In genomic region chr2:140097131-140097591, GRCm38 (mm10) we compare ENCODE assay signal across 17 mouse cellular contexts. TPM values are rescaled to one million over a fixed set of nuclear protein-coding genes. Genes with fewer than 3 reads are reported as not detected.
DNase-seq lines count a peak whose midpoint lies in the region; ATAC-seq lines count a peak whose summit lies in the region.
"Had no signal": no experiment of that assay in that cellular context is flagged by ENCODE, and none has a peak within 500 bp of the region (broad histone marks: within the 10 kb centered on the region; RNA-seq: fewer than 3 reads in every experiment).

No protein-coding gene starts in this region.

- no peaks in the 10 kb centered on the region for H3K36me3 ChIP-seq in forebrain, embryonic 11.5 days (ENCODE audit: control insufficient read depth, insufficient read depth, low read length)
- H3K36me3 ChIP-seq in forebrain, embryonic 14.5 days (ENCODE audit: control insufficient read depth, insufficient read depth, low read length): no peaks in the 10 kb centered on the region
- no peaks in the 10 kb centered on the region for H3K36me3 ChIP-seq in lung, embryonic 15.5 days
- no peaks in the 10 kb centered on the region for H3K36me3 ChIP-seq in liver, embryonic 11.5 days (ENCODE audit: control insufficient read depth, insufficient read depth, low read length)
- H3K36me3 ChIP-seq: embryonic facial prominence, embryonic 15.5 days; midbrain, embryonic 10.5 days had no signal

- H3K4me1 ChIP-seq in forebrain, embryonic 11.5 days (replicated peaks; ENCODE audit: control insufficient read depth, insufficient read depth, low read length): no peaks in the 10 kb centered on the region
- H3K4me1 ChIP-seq in forebrain, embryonic 14.5 days (ENCODE audit: control insufficient read depth, insufficient read depth, low read length): no peaks in the 10 kb centered on the region
- H3K4me1 ChIP-seq in lung, embryonic 15.5 days: no peaks in the 10 kb centered on the region
- peaks cover 3% of the 10 kb centered on the region for H3K4me1 ChIP-seq in liver, embryonic 11.5 days (replicated peaks; ENCODE audit: control insufficient read depth, insufficient read depth, low read length)
- H3K4me1 ChIP-seq: embryonic facial prominence, embryonic 15.5 days; midbrain, embryonic 10.5 days had no signal

- H3K27ac ChIP-seq in forebrain, embryonic 11.5 days (ENCODE audit: low read depth, low read length): no peak overlapping the region
- H3K27ac ChIP-seq in forebrain, embryonic 14.5 days (ENCODE audit: low read depth, low read length): no peak overlapping the region
- H3K27ac ChIP-seq in lung, embryonic 15.5 days: no peak overlapping the region
- peak overlapping the region; percentile 53; the same call in 1 of the 2 replicates for H3K27ac ChIP-seq in liver, embryonic 11.5 days (ENCODE audit: low read depth, low read length)
- H3K27ac ChIP-seq: embryonic facial prominence, embryonic 15.5 days; kidney, postnatal 0 days; midbrain, embryonic 10.5 days had no signal

- H3K4me3 ChIP-seq in forebrain, embryonic 11.5 days (ENCODE audit: low read depth, low read length): no peak overlapping the region
- H3K4me3 ChIP-seq in forebrain, embryonic 14.5 days (ENCODE audit: low read depth, low read length): no peak overlapping the region
- no peak overlapping the region for H3K4me3 ChIP-seq in lung, embryonic 15.5 days
- H3K4me3 ChIP-seq in liver, embryonic 11.5 days (ENCODE audit: low read depth, low read length): no peak overlapping the region
- H3K4me3 ChIP-seq: embryonic facial prominence, embryonic 15.5 days; midbrain, embryonic 10.5 days had no signal

- no peak overlapping the region for H3K4me2 ChIP-seq in forebrain, embryonic 11.5 days (ENCODE audit: low read depth, low read length, severe bottlenecking)
- no peak overlapping the region for H3K4me2 ChIP-seq in forebrain, embryonic 14.5 days (ENCODE audit: low read length)
- no peak overlapping the region for H3K4me2 ChIP-seq in lung, embryonic 15.5 days
- peak overlapping the region; percentile 25; the same call in 1 of the 2 replicates for H3K4me2 ChIP-seq in liver, embryonic 11.5 days
- H3K4me2 ChIP-seq: embryonic facial prominence, embryonic 15.5 days had no signal

- H3K27me3 ChIP-seq in forebrain, embryonic 11.5 days (ENCODE audit: control insufficient read depth, insufficient read depth, low read length): no peaks in the 10 kb centered on the region
- no peaks in the 10 kb centered on the region for H3K27me3 ChIP-seq in forebrain, embryonic 14.5 days (replicated peaks; ENCODE audit: control insufficient read depth, insufficient read depth, low read length)
- H3K27me3 ChIP-seq in lung, embryonic 15.5 days: no peaks in the 10 kb centered on the region
- H3K27me3 ChIP-seq in liver, embryonic 11.5 days (replicated peaks; ENCODE audit: control insufficient read depth, insufficient read depth, low read length): no peaks in the 10 kb centered on the region
- H3K27me3 ChIP-seq: embryonic facial prominence, embryonic 15.5 days had no signal

- ATAC-seq in forebrain, embryonic 11.5 days (replicated peaks; ENCODE audit: low FRiP score): peak; percentile 50; the same call in 1 of the 2 replicates
- ATAC-seq in forebrain, embryonic 14.5 days: no peak
- peak; percentile 60; the same call in 1 of the 2 replicates for ATAC-seq in lung, embryonic 15.5 days (ENCODE audit: borderline replicate concordance, extremely low read depth, low FRiP score, low TSS enrichment)
- ATAC-seq in liver, embryonic 11.5 days (replicated peaks; ENCODE audit: low FRiP score): peak; percentile 99

- 63% methylated on average over 3 of the region's 3 CpGs for WGBS in forebrain, embryonic 11.5 days
- WGBS in forebrain, embryonic 14.5 days: 82% methylated on average over 3 of the region's 3 CpGs
- WGBS in lung, embryonic 15.5 days: 62% methylated on average over 3 of the region's 3 CpGs
- 49% methylated on average over 3 of the region's 3 CpGs for WGBS in liver, embryonic 11.5 days

- H3K9ac ChIP-seq in forebrain, embryonic 11.5 days (ENCODE audit: low read length): no peak overlapping the region
- H3K9ac ChIP-seq in forebrain, embryonic 14.5 days (ENCODE audit: low read length): no peak overlapping the region
- H3K9ac ChIP-seq in lung, embryonic 15.5 days: no peak overlapping the region
- no peak overlapping the region for H3K9ac ChIP-seq in liver, embryonic 11.5 days (ENCODE audit: low read depth, low read length)
- H3K9ac ChIP-seq: embryonic facial prominence, embryonic 15.5 days had no signal

- H3K9me3 ChIP-seq in forebrain, embryonic 11.5 days (ENCODE audit: control insufficient read depth, low read length): no peaks in the 10 kb centered on the region
- no peaks in the 10 kb centered on the region for H3K9me3 ChIP-seq in forebrain, embryonic 14.5 days (replicated peaks; ENCODE audit: control insufficient read depth, low read length)
- no peaks in the 10 kb centered on the region for H3K9me3 ChIP-seq in lung, embryonic 15.5 days
- no peaks in the 10 kb centered on the region for H3K9me3 ChIP-seq in liver, embryonic 11.5 days (ENCODE audit: control insufficient read depth, low read length)
- H3K9me3 ChIP-seq: embryonic facial prominence, embryonic 15.5 days; midbrain, embryonic 10.5 days had no signal

- no peak for DNase-seq in forebrain, embryonic 11.5 days (ENCODE audit: low spot score)
- no peak for DNase-seq in forebrain, embryonic 14.5 days (ENCODE audit: low spot score)
- no peak for DNase-seq in lung, postnatal 10 days
- peak; percentile 53 for DNase-seq in liver, embryonic 11.5 days (ENCODE audit: low spot score)
- DNase-seq in spleen, postnatal 36 days (ENCODE audit: low spot score in 2 of 2): peak; percentile 15 to 20
- DNase-seq in layer of hippocampus, postnatal 14 days (ENCODE audit: low spot score in 2 of 2): no peak
- no peak for DNase-seq in cerebellum, postnatal 4 days (ENCODE audit: low spot score in 2 of 2)
- DNase-seq: adrenal gland, adult 2 months; cerebellum, adult 2 months had no signal

RNA-seq across cellular contexts. Expression of gene Tasp1, which starts 30.6 kb away (rescaled TPM):
- 19.8 and 21.1 TPM in 2 replicates for polyA plus RNA-seq in forebrain, embryonic 11.5 days (2014; fragmentation: Nextera tagmentation; extraction: Ambion mirVana)
- polyA plus RNA-seq in forebrain, embryonic 14.5 days (2014; fragmentation: Nextera tagmentation; extraction: Ambion mirVana): 18.9 and 20.0 TPM in 2 replicates
- polyA plus RNA-seq in lung, embryonic 15.5 days (2015; fragmentation: Nextera tagmentation; extraction: Ambion mirVana): 23.9 and 25.1 TPM in 2 replicates
- polyA plus RNA-seq in liver, embryonic 11.5 days (2014; fragmentation: Nextera tagmentation; extraction: Ambion mirVana): 26.3 and 29.5 TPM in 2 replicates
- 10 to 100 TPM; 29.6 to 30.3 TPM for total RNA-seq in layer of hippocampus, postnatal 14 days (2021)

RNA-seq across cellular contexts. Expression of gene Gm17374, which starts 54.7 kb away (rescaled TPM):
- not detected in 2 replicates for polyA plus RNA-seq in forebrain, embryonic 11.5 days (2014; fragmentation: Nextera tagmentation; extraction: Ambion mirVana)
- not detected in 2 replicates for polyA plus RNA-seq in forebrain, embryonic 14.5 days (2014; fragmentation: Nextera tagmentation; extraction: Ambion mirVana)
- not detected in 2 replicates for polyA plus RNA-seq in lung, embryonic 15.5 days (2015; fragmentation: Nextera tagmentation; extraction: Ambion mirVana)
- polyA plus RNA-seq in liver, embryonic 11.5 days (2014; fragmentation: Nextera tagmentation; extraction: Ambion mirVana): not detected in 2 replicates
- total RNA-seq in layer of hippocampus, postnatal 14 days (2021): not detected
- total RNA-seq: adrenal gland, adult 2 months; left cerebral cortex, postnatal 14 days; MEL had no signal
- polyA plus RNA-seq: adrenal gland, adult 2 months; cerebellum, adult 2 months; embryonic facial prominence, embryonic 15.5 days; heart, embryonic 16.5 days; kidney, postnatal 0 days; midbrain, embryonic 10.5 days; small intestine, adult 2 months had no signal

Comparison
In these comparisons a context has a peak if more than half of its experiments do, and no peak if none do; other contexts are left out.
1. DNase-seq: peak in liver, embryonic 11.5 days (single experiment) and spleen, postnatal 36 days (2 of 2); none in forebrain, embryonic 11.5 days (single experiment), forebrain, embryonic 14.5 days (single experiment), lung, postnatal 10 days (single experiment), layer of hippocampus, postnatal 14 days (0 of 2) and cerebellum, postnatal 4 days (0 of 2).